Mouse (Mus musculus): ENCODE results near the gene Gm45716. TPM values are rescaled to one million over a fixed set of nuclear protein-coding genes. Genes with fewer than 3 reads are reported as not detected.

The Gm45716 gene
- polyA plus RNA-seq, 1 experiment: 7.6 TPM

DNA sequence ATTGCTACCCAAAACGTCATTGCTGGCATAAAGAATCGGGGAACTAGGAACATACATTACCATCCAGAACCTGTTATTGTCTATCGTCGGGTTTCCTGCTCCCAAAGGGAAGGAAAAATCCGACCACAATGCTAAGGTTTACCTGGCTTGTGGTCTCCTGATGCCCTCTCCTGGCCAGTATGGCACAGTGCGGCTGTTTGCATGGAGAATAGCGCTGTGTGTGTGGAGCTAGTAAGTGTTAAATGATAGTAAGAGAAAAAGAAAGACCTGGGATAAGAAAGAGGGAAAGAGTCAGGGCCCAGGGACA, 17.5 kb upstream of the Gm45716 start:
- Histone ChIP-seq H3K9me3 (peaks cover 7% of the 10 kb centered on the region), H3K36me3 (replicated peaks; ENCODE audit: low read length) (no peaks in the 10 kb centered on the region), H3K4me3 (replicated peaks) (peak overlapping the region; percentile 53), H3K27me3 (replicated peaks) (peaks cover 13% of the 10 kb centered on the region), H3K4me1 (peaks cover 5% of the 10 kb centered on the region)
- TF ChIP-seq FLI1 (IDR thresholded peaks at IDR 0.05; ENCODE audit: low read length) (no peak), GATA1 (IDR thresholded peaks at IDR 0.05; ENCODE audit: borderline replicate concordance, low read length) (no peak)

DNA sequence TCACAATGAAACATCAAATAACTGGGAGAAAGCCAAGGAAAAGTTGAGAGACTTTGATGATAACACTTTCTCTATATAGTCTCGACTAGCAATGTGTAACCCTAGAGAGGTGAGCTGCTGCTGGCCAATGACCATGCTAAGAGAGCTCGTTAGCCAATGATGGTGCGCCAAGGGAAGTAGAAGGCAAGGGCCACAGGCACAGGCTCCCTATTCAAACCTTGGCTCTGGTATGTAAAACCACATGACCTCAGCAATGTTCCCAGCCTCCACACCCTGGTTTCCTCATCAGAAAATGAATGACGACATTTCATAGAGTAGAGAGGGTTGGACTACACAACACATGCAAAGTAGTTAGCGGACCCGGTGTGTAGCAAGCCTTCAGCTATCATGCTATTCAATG, 15.2 kb upstream of the Gm45716 start:
- Histone ChIP-seq H3K4me3 (replicated peaks) (no peak overlapping the region), H3K4me1 (peaks cover 5% of the 10 kb centered on the region), H3K36me3 (replicated peaks; ENCODE audit: low read length) (no peaks in the 10 kb centered on the region), H3K9me3 (peaks cover 10% of the 10 kb centered on the region), H3K27me3 (replicated peaks) (peaks cover 10% of the 10 kb centered on the region)
- TF ChIP-seq GATA1 (IDR thresholded peaks at IDR 0.05; ENCODE audit: borderline replicate concordance, low read length) (no peak), FLI1 (IDR thresholded peaks at IDR 0.05; ENCODE audit: low read length) (no peak)

DNA sequence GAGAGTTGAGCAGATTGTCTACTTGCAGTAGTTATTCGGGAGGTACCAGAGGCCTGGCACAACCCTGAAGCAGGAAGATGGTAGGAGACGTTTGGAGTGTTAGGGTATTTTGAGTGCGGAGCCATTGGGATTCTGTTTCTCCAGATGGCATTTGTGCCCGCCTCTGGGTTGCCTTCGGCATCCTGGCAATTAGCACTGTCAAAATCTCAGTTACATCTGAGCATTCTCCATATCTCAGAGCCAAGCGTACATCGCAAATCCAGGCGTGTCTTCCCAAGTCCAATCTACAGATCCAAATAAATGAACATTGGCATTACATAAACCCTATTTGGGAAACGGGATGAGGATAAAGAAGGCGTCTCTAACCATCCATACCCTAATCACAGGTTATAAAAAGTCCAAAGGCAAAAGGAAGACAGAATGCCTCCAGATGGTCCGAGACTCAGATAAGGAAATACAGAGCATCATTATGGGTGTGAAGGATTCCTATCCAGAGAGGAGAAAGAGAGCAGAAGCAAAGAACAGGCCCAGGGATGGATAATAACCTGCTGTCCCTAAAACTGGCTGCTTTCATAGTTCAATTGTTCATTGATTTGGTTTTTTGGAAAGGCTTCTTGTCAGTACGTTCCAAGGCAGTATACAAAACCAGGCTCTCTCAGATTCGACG, 11.7 kb upstream of the Gm45716 start:
- Histone ChIP-seq H3K27me3 (replicated peaks) (peaks cover 13% of the 10 kb centered on the region), H3K4me3 (replicated peaks) (no peak overlapping the region), H3K9me3 (peaks cover 10% of the 10 kb centered on the region), H3K36me3 (replicated peaks; ENCODE audit: low read length) (no peaks in the 10 kb centered on the region), H3K4me1 (no peaks in the 10 kb centered on the region)
- no peak for TF ChIP-seq FLI1 (IDR thresholded peaks at IDR 0.05; ENCODE audit: low read length)
- TF ChIP-seq GATA1 (IDR thresholded peaks at IDR 0.05; ENCODE audit: borderline replicate concordance, low read length): no peak

DNA sequence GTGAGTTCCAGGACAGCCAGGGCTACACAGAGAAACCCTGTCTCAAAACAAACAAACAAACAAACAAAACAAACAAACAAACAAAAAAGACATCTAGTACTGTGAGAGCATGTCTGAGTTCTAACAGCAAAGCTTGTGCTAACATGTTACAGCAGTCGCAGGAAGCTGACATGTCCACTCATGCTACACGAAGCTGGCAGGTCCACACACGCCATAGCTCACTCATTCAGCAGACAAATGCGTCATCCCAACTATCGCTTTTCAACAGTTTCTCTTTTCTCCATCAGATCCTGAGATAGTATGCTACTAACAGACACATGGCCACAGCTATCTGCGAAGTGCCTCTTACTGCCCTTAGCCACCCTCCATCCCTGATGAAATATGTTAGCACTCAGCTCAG, 10.1 kb upstream of the Gm45716 start:
- no peak overlapping the region for H3K4me3 ChIP-seq (replicated peaks)
- H3K4me1 ChIP-seq: peaks cover 3% of the 10 kb centered on the region; the same call in 1 of the 2 replicates
- no peak for TF ChIP-seq FLI1 (IDR thresholded peaks at IDR 0.05; ENCODE audit: low read length)
- TF ChIP-seq GATA1 (IDR thresholded peaks at IDR 0.05; ENCODE audit: borderline replicate concordance, low read length): no peak
- H3K36me3 ChIP-seq (replicated peaks; ENCODE audit: low read length): no peaks in the 10 kb centered on the region
- peaks cover 10% of the 10 kb centered on the region for H3K9me3 ChIP-seq
- peaks cover 11% of the 10 kb centered on the region for H3K27me3 ChIP-seq (replicated peaks)

DNA sequence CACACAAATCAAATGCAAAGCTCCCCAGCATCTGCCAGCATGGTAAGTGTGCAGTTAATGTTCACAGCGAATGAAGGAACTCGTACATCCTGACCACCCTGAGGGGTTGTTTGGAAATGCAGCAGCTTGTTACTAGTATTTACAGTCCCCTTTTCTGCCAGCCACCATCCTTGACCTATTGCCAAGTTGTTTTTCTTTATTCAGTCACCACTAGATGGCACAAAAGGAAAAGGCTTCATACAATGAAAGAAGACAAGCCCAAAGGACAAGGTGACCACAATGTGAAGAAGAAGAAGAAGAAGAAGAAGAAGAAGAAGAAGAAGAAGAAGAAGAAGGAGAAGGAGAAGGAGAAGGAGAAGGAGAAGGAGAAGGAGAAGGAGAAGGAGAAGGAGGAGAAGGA, 4.1 kb upstream of the Gm45716 start:
- H3K4me3 ChIP-seq (replicated peaks): no peak overlapping the region
- TF ChIP-seq GATA1 (IDR thresholded peaks at IDR 0.05; ENCODE audit: borderline replicate concordance, low read length) (no peak), FLI1 (IDR thresholded peaks at IDR 0.05; ENCODE audit: low read length) (no peak)
- H3K9me3 ChIP-seq: peaks cover 4% of the 10 kb centered on the region; the same call in 1 of the 2 replicates
- H3K4me1 ChIP-seq: peaks cover 14% of the 10 kb centered on the region; the same call in 1 of the 2 replicates
- no peaks in the 10 kb centered on the region for H3K27me3 ChIP-seq (replicated peaks)
- no peaks in the 10 kb centered on the region for H3K36me3 ChIP-seq (replicated peaks; ENCODE audit: low read length)

DNA sequence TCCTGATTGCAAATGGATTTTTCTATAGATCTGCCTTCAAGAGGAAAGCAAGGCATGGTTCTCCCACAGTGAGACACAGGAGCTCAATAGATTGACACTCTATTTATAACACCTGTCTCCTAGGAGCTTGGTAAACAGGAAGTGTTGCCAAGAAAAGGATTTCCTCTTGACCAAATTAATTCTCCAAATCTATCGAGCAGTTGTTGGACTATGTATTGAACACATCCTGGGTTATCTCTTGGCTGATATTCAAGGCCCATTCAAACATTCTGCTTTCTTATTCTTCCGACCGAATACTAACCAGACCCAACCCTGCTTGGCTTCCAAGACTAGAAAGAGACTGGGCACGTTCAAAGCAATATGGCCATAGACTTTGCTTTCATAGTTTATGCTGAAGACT, 2.7 kb upstream of the Gm45716 start:
- Histone ChIP-seq H3K36me3 (replicated peaks; ENCODE audit: low read length) (no peaks in the 10 kb centered on the region), H3K4me1 (peaks cover 14% of the 10 kb centered on the region; the same call in 1 of the 2 replicates), H3K9me3 (peaks cover 4% of the 10 kb centered on the region; the same call in 1 of the 2 replicates), H3K27me3 (replicated peaks) (no peaks in the 10 kb centered on the region), H3K4me3 (replicated peaks) (no peak overlapping the region)
- no peak for TF ChIP-seq GATA1 (IDR thresholded peaks at IDR 0.05; ENCODE audit: borderline replicate concordance, low read length)
- no peak for TF ChIP-seq FLI1 (IDR thresholded peaks at IDR 0.05; ENCODE audit: low read length)

DNA sequence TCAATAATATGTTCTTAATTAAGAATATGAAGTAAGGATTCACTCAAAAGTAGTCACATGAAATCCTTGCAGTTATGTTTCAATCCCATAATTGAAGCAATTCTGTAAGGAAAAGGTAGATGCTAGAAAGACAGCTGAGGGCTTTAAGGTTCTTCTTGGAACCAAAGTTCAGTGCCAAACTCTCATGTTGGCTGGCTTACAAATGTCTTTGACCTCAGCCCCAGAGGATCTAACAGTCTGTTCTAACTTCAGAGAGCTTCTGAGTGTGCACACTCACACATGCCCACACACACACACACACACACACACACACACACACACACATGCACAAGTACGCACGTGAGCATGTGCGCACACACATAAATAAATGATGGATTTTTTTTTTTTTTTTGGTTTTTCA, 2.7 kb downstream of the Gm45716 start:
- Histone ChIP-seq H3K4me3 (replicated peaks) (no peak overlapping the region), H3K36me3 (replicated peaks; ENCODE audit: low read length) (no peaks in the 10 kb centered on the region), H3K9me3 (peaks cover 16% of the 10 kb centered on the region; the same call in 1 of the 2 replicates), H3K27me3 (replicated peaks) (no peaks in the 10 kb centered on the region), H3K4me1 (0 out of 2 replicates have a peak, but pooled peaks cover 3% of the 10 kb centered on the region)
- TF ChIP-seq FLI1 (IDR thresholded peaks at IDR 0.05; ENCODE audit: low read length): no peak
- no peak for TF ChIP-seq GATA1 (IDR thresholded peaks at IDR 0.05; ENCODE audit: borderline replicate concordance, low read length)

DNA sequence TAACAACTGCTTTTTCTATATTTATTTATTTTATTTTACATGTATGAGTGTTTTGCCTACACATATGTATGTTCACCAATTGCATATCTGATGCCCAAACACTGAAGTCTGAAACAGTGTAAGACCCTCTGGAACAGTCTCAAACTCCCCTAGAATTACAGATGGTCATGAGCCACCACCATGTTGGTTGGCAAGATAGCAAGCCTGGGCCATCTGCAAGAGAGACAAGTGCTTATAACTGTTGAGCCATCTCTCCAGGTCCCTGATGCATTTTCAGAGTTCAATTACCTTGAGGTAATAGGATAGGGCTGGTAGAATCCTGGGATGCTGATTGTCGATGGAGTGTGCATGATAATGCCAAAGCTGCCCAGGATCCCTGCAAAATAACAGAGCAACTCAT, 7.5 kb downstream of the Gm45716 start:
- TF ChIP-seq FLI1 (IDR thresholded peaks at IDR 0.05; ENCODE audit: low read length): no peak
- no peak for TF ChIP-seq GATA1 (IDR thresholded peaks at IDR 0.05; ENCODE audit: borderline replicate concordance, low read length)
- peaks cover 12% of the 10 kb centered on the region; the same call in 1 of the 2 replicates for H3K9me3 ChIP-seq
- no peaks in the 10 kb centered on the region for H3K27me3 ChIP-seq (replicated peaks)
- no peaks in the 10 kb centered on the region for H3K36me3 ChIP-seq (replicated peaks; ENCODE audit: low read length)
- 0 out of 2 replicates have a peak, but pooled peaks cover 3% of the 10 kb centered on the region for H3K4me1 ChIP-seq
- H3K4me3 ChIP-seq (replicated peaks): no peak overlapping the region

DNA sequence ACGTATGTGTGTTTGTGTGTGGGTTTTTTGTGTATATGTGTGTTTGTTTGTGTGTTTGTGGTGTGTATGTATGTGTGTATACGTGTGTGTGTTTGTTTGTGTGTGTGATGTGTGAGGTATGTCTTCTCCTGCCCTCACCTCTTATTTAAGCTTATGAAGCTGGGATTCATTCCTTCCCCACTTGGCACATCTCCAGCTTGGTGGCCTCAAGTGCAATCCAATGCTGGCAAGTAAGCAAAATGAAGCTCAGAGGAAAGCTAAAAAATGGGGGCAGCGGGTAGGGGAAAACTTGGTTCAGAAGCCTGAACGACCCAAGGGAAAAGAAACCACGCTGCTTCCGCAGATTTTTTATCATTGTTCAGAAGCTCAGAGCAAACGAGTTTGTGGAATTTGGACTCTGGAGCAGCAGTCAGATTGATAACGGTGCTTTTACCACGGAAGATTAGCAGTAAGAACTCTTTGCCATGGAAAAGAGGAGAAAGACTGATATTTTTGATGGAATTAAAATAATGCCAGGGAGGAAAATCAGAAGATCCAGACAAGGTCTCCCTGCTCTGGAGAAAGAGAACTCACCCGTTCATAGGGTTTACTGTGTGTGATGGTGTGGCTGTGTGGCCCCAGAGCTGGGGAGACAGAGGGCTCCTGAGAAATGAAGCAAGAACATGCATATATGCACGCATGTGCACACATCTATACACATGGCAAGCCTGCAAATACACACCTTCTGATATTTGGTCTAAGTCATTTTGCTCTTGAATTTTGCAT, 8.5 kb downstream of the Gm45716 start:
- Histone ChIP-seq H3K4me1 (0 out of 2 replicates have a peak, but pooled peaks cover 3% of the 10 kb centered on the region), H3K4me3 (replicated peaks) (no peak overlapping the region), H3K9me3 (peaks cover 12% of the 10 kb centered on the region; the same call in 1 of the 2 replicates), H3K27me3 (replicated peaks) (peaks cover 2% of the 10 kb centered on the region), H3K36me3 (replicated peaks; ENCODE audit: low read length) (no peaks in the 10 kb centered on the region)
- no peak for TF ChIP-seq GATA1 (IDR thresholded peaks at IDR 0.05; ENCODE audit: borderline replicate concordance, low read length)
- no peak for TF ChIP-seq FLI1 (IDR thresholded peaks at IDR 0.05; ENCODE audit: low read length)

Measured in megakaryocyte, embryonic 14.5 days (primary cell).